Mouse (Mus musculus): ENCODE results near the gene Ctsf. TPM values are rescaled to one million over a fixed set of nuclear protein-coding genes. Genes with fewer than 3 reads are reported as not detected.
A peak's percentile ranks its signal among the peaks of the same experiment; 100 is the strongest.

Ctsf gene
- 11.3 and 12.4 TPM in 2 replicates for polyA plus RNA-seq (2015; fragmentation: Nextera tagmentation; extraction: Ambion mirVana)

DNA sequence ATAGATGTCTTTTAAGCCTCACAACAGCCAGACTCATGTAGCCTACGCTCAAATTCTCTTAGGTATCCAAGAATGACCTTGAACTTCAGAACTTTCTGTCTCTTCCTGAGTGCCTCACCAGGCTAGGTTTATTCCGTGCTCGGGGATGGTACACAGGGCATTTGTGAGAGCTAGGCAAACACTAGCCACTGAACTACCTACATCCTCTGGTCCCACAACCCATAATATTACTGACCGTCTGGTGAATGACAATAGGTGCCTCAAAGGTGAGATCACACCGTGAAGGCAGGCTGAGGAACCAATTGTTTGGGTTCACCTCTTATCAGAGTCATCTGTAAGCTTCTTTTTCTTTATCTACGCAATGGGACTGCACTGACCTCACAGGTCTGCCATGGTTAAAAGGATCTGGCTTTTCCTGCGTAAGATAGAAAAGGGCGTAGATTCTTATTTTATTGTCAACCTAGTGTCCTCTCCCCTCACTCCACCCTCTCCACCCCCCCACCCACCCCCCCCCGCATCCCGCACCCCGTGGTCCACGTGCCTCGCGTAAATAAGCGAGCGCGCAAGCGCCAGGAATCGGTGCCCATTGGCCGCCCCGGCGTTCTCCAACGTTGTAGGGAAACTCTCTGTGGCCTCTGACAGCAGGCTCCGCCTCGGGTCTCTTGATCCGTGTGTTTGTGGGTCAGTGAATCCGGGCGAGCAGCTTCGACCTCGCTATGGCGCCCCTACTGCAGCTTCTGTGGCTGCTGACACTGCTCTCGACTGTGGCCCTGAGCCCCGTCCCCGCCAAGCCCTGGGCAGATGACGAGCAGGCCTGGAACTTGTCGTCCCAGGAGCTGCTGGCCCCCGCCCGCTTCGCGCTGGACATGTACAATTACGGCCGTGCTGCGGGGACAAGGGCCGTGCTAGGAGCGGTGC, at the start of gene Ctsf:
Gene Ctsf (plus strand): TSS at position 579 of the 918 bp plus-strand sequence.
- no peak for DNase-seq (ENCODE audit: low spot score)

- DNase-seq (ENCODE audit: low spot score) = no peak
Observed at GRCm38 (mm10) chr19:4810309-4810708, 44.6 kb upstream of the Ctsf start.

DNA sequence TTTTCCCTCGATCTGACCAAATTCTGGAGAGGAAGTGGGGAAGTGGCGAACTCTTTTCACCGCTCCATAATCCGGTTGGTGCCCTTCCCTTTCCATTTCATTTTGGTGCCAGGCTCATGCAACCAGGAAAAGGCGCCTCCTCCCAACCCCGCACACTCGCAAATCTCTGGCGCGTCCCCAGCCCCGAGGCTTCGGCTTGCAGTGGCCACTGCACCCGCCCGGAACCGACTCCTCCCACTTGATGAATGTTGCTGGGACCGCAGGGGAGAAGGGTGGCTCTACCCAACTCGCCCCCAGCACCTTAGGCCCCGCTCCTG, 44.2 kb upstream of the Ctsf start:
- no peak for DNase-seq (ENCODE audit: low spot score)

- DNase-seq (ENCODE audit: low spot score) = peak; percentile 98
Observed at GRCm38 (mm10) chr19:4811063-4811908, 43.6 kb upstream of the Ctsf start, which contains the start of the genes Gm21992 and Rbm14. Gene Gm21992, minus strand, starts transcription at chr19:4811612. Gene Rbm14, minus strand, starts transcription at chr19:4811634.

GRCm38 (mm10) chr19:4811909-4812242, 43.1 kb upstream of the Ctsf start:
- no peak for DNase-seq (ENCODE audit: low spot score)

DNA sequence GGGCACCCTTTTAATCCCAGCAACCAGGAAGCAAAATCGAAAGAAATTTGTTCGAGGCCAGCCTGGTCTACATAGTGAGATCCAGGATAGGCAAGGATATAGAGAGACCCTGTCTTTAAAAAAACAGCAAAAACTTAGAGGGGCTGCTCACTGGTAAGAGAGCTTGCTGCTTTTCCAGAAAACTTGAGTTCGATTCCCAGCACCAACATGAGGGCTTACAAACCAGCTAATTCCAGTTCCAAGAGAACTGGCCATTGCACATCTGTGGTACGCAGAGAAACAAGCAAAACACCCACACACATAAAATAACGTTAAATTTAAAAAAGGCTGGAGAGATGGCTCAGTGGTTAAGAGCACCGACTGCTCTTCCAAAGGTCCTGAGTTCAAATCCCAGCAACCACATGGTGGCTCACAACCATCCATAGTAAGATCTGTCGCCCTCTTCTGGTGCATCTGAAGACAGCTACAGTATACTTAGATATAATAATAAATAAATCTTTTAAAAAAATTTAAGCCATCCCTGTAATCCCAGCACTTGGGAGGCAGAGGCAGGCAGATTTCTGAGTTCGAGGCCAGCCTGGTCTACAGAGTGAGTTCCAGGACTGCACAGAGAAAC, 42.5 kb upstream of the Ctsf start:
- DNase-seq (ENCODE audit: low spot score) = peak; percentile 5

DNA sequence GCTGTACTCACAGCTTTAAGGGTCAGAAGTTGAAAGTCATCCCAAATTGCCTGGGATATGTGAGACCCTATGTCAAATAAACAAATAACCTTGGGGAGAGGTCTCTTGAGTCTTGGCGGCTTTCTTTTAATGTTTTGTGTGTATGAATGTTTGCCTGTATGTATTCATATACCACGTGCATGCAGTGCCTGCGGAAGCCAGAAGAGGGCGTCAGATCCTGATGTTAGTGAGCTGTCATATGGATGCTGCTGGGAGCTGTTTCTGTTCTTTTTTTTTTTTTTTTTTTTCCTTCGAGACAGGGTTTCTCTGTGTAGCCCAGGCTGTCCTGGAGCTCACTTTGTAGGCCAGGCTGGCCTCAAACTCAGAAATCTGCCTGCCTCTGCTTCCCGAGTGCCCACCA, 41.9 kb upstream of the Ctsf start:
- DNase-seq (ENCODE audit: low spot score) = peak; percentile 33

- no peak for DNase-seq (ENCODE audit: low spot score)
Observed at GRCm38 (mm10) chr19:4817182-4817835, 37.6 kb upstream of the Ctsf start.

- DNase-seq (ENCODE audit: low spot score) = no peak
Observed at GRCm38 (mm10) chr19:4820678-4821303, 34.1 kb upstream of the Ctsf start.

- DNase-seq (ENCODE audit: low spot score) = no peak
Observed at GRCm38 (mm10) chr19:4828444-4829114, 26.4 kb upstream of the Ctsf start.

DNA sequence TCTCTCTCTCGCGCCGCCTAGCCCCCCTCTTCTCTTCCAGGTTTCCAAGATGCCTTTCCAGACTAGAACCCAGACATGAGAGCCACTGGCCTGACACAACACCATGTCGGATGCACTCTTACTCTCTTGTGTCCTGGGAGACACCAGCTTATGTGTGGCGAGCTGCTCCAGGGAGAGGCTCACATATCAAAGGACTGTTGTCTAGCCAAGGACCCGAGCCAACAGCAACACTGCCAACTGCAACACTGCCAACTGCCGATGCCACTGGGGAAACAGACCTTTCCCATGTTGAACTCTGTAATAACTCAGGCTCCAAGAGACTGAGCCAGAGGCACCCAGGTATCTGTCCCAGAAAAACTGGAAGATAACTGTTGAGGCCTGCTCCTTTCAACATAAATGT, 25.8 kb upstream of the Ctsf start:
- DNase-seq (ENCODE audit: low spot score) = no peak

DNA sequence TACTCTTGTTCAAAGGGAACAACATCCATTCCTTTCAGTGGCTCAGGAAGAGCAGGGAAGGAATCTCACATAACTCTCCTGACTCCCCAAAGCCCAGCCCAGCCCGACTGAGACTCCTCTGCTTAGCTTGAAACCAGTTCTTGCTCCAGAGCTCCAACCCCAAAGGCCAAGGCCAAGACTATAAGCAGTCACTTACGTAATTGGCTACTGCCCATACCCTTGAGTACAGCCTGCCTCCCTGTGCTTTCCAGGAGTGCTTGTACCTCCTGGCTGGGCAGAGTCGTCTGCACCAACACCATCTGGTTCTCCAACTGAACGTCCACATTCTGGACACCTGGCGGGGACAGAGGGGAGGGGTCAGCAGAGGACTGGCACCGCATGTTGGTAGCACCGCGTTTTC, 21.0 kb upstream of the Ctsf start:
- no peak for DNase-seq (ENCODE audit: low spot score)

DNA sequence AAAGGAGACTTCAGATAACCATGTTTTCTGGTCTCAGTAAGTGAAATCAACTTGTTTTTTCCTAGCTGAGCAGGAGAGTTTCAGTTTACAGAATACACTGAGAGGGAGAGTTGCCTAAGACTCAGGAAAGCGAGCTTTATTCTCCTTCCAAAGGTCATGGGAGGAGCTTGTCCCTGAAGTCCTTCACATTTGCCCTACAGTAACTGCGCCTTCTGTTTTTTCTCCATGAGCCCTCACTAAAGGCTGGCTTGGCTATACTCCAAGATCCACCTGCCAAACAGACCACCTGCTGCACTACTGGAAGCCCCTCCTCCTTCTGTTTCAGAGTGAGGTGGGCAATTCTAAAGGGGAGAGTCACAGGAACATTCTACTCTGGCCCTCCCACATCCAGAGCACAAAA, 18.8 kb upstream of the Ctsf start:
- DNase-seq (ENCODE audit: low spot score) = no peak

DNA sequence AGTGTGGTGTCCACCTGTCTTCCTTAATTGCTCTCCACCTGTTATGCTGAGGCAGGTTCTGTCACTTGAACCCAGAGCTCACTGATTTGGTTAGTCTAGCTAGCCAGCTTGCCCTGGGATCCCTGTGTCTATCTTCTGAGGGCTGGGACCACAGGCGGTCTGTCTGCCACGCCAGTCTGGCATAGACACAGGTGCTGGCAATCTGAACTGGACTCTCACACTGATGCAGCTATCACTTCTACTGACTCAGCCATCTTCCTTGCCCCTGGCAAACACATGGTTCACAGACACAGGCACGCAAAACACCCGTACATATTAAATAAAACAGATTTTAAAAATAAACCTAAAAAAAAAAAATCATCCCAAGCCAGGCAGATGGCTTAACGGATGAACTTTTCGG, 17.9 kb upstream of the Ctsf start:
- DNase-seq (ENCODE audit: low spot score) = no peak

- no peak for DNase-seq (ENCODE audit: low spot score)
Observed at GRCm38 (mm10) chr19:4838526-4839140, 16.3 kb upstream of the Ctsf start.

DNA sequence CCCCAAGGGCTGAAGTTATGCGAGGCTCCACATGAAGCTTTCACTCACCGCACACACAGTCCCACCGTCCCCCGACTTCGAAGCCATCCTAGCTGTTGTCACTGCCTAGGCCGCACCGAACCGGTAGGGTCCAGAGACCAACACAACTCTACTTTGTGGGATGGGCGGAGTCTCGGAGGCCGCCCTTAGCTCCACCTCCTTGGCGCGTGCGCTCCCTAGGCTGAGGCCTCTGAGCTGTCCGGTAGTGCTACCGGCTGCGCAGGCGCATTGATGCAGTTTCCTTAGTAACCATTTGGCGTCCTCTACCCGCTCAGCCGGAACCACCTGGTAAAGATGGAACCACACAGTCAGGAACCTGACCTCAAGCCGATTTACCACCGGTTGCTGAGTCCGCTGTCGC, 15.8 kb upstream of the Ctsf start, which contains the start of the genes Ccs and Ccdc87:
Gene Ccs (minus strand): TSS at position 184 of the 400 bp plus-strand sequence.
Gene Ccdc87 (plus strand): TSS at position 218 of the 400 bp plus-strand sequence.
- DNase-seq (ENCODE audit: low spot score) = peak; percentile 96

- no peak for DNase-seq (ENCODE audit: low spot score)
Observed at GRCm38 (mm10) chr19:4840848-4841247, 14.1 kb upstream of the Ctsf start.

GRCm38 (mm10) chr19:4842611-4843010, 12.3 kb upstream of the Ctsf start:
- DNase-seq (ENCODE audit: low spot score) = no peak

GRCm38 (mm10) chr19:4845846-4846245, 9.1 kb upstream of the Ctsf start:
- no peak for DNase-seq (ENCODE audit: low spot score)

GRCm38 (mm10) chr19:4847490-4847889, 7.4 kb upstream of the Ctsf start:
- peak; percentile 40 for DNase-seq (ENCODE audit: low spot score)
